Mouse (Mus musculus) liver, embryonic 12.5 days (tissue): Measurements from ENCODE around the gene Kif6. TPM values are rescaled to one million over a fixed set of nuclear protein-coding genes. Genes with fewer than 3 reads are reported as not detected.

ENCODE experiments used
- ATAC-seq: fragments of 200-750 bp; cut with Nextera tagmentation; 2 replicates; pipeline ENCODE4 v1.8.0; 2017; ENCODE audit warnings: moderate number of reproducible peaks, mild to moderate bottlenecking, moderate library complexity
- H3K27ac ChIP-seq: fragments of 300-500 bp; sonication (generic); 2 replicates; pipeline ENCODE4 v1.5.1; 2016; ENCODE audit warnings: mild to moderate bottlenecking
- H3K27me3 ChIP-seq: fragments of 300-500 bp; sonication (generic); replicated peaks from 2 replicates; pipeline ENCODE4 v1.6.1; 2016; ENCODE audit warnings: mild to moderate bottlenecking, moderate library complexity
- H3K36me3 ChIP-seq: fragments of 300-500 bp; sonication (generic); 2 replicates; pipeline ENCODE4 v1.6.1; 2016; ENCODE audit warnings: mild to moderate bottlenecking, moderate library complexity
- H3K4me1 ChIP-seq: fragments of 300-500 bp; sonication (generic); 2 replicates; pipeline ENCODE4 v1.6.1; 2016
- H3K4me2 ChIP-seq: fragments of 300-500 bp; sonication (generic); 2 replicates; pipeline ENCODE4 v1.6.1; 2016; ENCODE audit warnings: mild to moderate bottlenecking, moderate library complexity
- H3K4me3 ChIP-seq: fragments of 300-500 bp; sonication (generic); 2 replicates; pipeline ENCODE4 v1.5.1; 2016; ENCODE audit warnings: mild to moderate bottlenecking, moderate library complexity
- H3K9ac ChIP-seq: fragments of 300-500 bp; sonication (generic); 2 replicates; pipeline ENCODE4 v1.6.1; 2016; ENCODE audit warnings: mild to moderate bottlenecking, moderate library complexity
- H3K9me3 ChIP-seq: fragments of 300-500 bp; sonication (generic); replicated peaks from 2 replicates; pipeline ENCODE4 v1.6.1; 2016; ENCODE audit warnings: mild to moderate bottlenecking, moderate library complexity
- WGBS: fragments of 180-500 bp; shearing (Covaris S2); methylation state at CpG from one replicate; pipeline ENCODE4 v1.1.7; 2016; ENCODE audit not compliant: insufficient replicate concordance; 5-methylcytosine and 5-hydroxymethylcytosine counted together
- polyA plus RNA-seq: library from polyadenylated mRNA; unstranded; fragments of >200 nt; fragmentation: Nextera tagmentation; extraction: Ambion mirVana; gene quantifications from 2 replicates; pipeline ENCODE4 v1.2.1, GENCODE M21; 2016

Gene Kif6
- polyA plus RNA-seq, 1 experiment from 2014 or later: 0.44 TPM

GRCm38 (mm10) chr17:49799168-49799567, 184.2 kb downstream of the Kif6 start:
- Histone ChIP-seq H3K4me1 (no peaks in the 10 kb centered on the region), H3K27me3 (no peaks in the 10 kb centered on the region), H3K9me3 (no peaks in the 10 kb centered on the region), H3K9ac (no peak overlapping the region), H3K27ac (no peak overlapping the region), H3K4me3 (no peak overlapping the region), H3K36me3 (no peaks in the 10 kb centered on the region), H3K4me2 (no peak overlapping the region)
- 58% methylated on average over 5 of the region's 5 CpGs for WGBS
- ATAC-seq: no peak

- Histone ChIP-seq H3K4me3 (no peak overlapping the region), H3K4me1 (no peaks in the 10 kb centered on the region), H3K9me3 (no peaks in the 10 kb centered on the region), H3K27ac (no peak overlapping the region), H3K27me3 (no peaks in the 10 kb centered on the region), H3K9ac (no peak overlapping the region), H3K4me2 (no peak overlapping the region), H3K36me3 (no peaks in the 10 kb centered on the region)
- WGBS: 49% methylated on average over 2 of the region's 2 CpGs
- no peak for ATAC-seq
Observed at GRCm38 (mm10) chr17:49800157-49800556, 185.2 kb downstream of the Kif6 start.

GRCm38 (mm10) chr17:49807461-49807860, 192.5 kb downstream of the Kif6 start:
- no peak for ATAC-seq

GRCm38 (mm10) chr17:49808712-49809343, 193.9 kb downstream of the Kif6 start:
- H3K9ac ChIP-seq: no peak overlapping the region
- H3K9me3 ChIP-seq: no peaks in the 10 kb centered on the region
- no peak overlapping the region for H3K4me3 ChIP-seq
- H3K27me3 ChIP-seq: no peaks in the 10 kb centered on the region
- ATAC-seq: no peak
- no peak overlapping the region for H3K4me2 ChIP-seq
- H3K36me3 ChIP-seq: no peaks in the 10 kb centered on the region
- 61% methylated on average over 6 of the region's 6 CpGs for WGBS
- no peaks in the 10 kb centered on the region for H3K4me1 ChIP-seq
- no peak overlapping the region for H3K27ac ChIP-seq

More at GRCm38 (mm10) chr17:49807461-49807860, 192.5 kb downstream of the Kif6 start:
- no peaks in the 10 kb centered on the region for H3K9me3 ChIP-seq
- 72% methylated on average over 4 of the region's 4 CpGs for WGBS
- H3K9ac ChIP-seq: no peak overlapping the region
- no peaks in the 10 kb centered on the region for H3K36me3 ChIP-seq
- no peaks in the 10 kb centered on the region for H3K27me3 ChIP-seq
- no peak overlapping the region for H3K27ac ChIP-seq
- no peak overlapping the region for H3K4me3 ChIP-seq
- H3K4me1 ChIP-seq: no peaks in the 10 kb centered on the region
- no peak overlapping the region for H3K4me2 ChIP-seq

GRCm38 (mm10) chr17:49813893-49814640, 199.1 kb downstream of the Kif6 start:
- Histone ChIP-seq H3K9me3 (no peaks in the 10 kb centered on the region), H3K9ac (no peak overlapping the region), H3K4me1 (no peaks in the 10 kb centered on the region), H3K27ac (no peak overlapping the region), H3K36me3 (no peaks in the 10 kb centered on the region), H3K4me3 (no peak overlapping the region), H3K4me2 (no peak overlapping the region), H3K27me3 (no peaks in the 10 kb centered on the region)
- WGBS: 76% methylated on average over 5 of the region's 5 CpGs
- ATAC-seq: no peak

GRCm38 (mm10) chr17:49816067-49816565, 201.2 kb downstream of the Kif6 start:
- Histone ChIP-seq H3K4me3 (no peak overlapping the region), H3K9ac (no peak overlapping the region), H3K27me3 (no peaks in the 10 kb centered on the region), H3K4me2 (no peak overlapping the region), H3K27ac (no peak overlapping the region), H3K4me1 (no peaks in the 10 kb centered on the region), H3K9me3 (no peaks in the 10 kb centered on the region), H3K36me3 (no peaks in the 10 kb centered on the region)
- ATAC-seq: no peak
- 34% methylated on average over 5 of the region's 5 CpGs for WGBS

- H3K27me3 ChIP-seq: no peaks in the 10 kb centered on the region
- H3K36me3 ChIP-seq: no peaks in the 10 kb centered on the region
- no peak overlapping the region for H3K4me2 ChIP-seq
- no peak overlapping the region for H3K27ac ChIP-seq
- ATAC-seq: no peak
- no peaks in the 10 kb centered on the region for H3K4me1 ChIP-seq
- no peak overlapping the region for H3K9ac ChIP-seq
- 35% methylated on average over 5 of the region's 5 CpGs for WGBS
- H3K9me3 ChIP-seq: no peaks in the 10 kb centered on the region
- H3K4me3 ChIP-seq: no peak overlapping the region
Observed at GRCm38 (mm10) chr17:49816703-49817102, 201.8 kb downstream of the Kif6 start.

GRCm38 (mm10) chr17:49820203-49820602, 205.3 kb downstream of the Kif6 start:
- Histone ChIP-seq H3K9ac (no peak overlapping the region), H3K4me3 (no peak overlapping the region)
- 76% methylated on average over 4 of the region's 4 CpGs for WGBS

GRCm38 (mm10) chr17:49824142-49824840, 209.4 kb downstream of the Kif6 start:
- H3K4me1 ChIP-seq: no peaks in the 10 kb centered on the region
- no peak overlapping the region for H3K4me3 ChIP-seq
- no peak overlapping the region for H3K27ac ChIP-seq
- WGBS: 29% methylated on average over 6 of the region's 6 CpGs
- no peaks in the 10 kb centered on the region for H3K27me3 ChIP-seq
- ATAC-seq: no peak
- H3K36me3 ChIP-seq: no peaks in the 10 kb centered on the region
- no peak overlapping the region for H3K9ac ChIP-seq
- no peaks in the 10 kb centered on the region for H3K9me3 ChIP-seq
- no peak overlapping the region for H3K4me2 ChIP-seq

More at GRCm38 (mm10) chr17:49820203-49820602, 205.3 kb downstream of the Kif6 start:
- ATAC-seq: no peak
- no peaks in the 10 kb centered on the region for H3K4me1 ChIP-seq
- no peaks in the 10 kb centered on the region for H3K36me3 ChIP-seq
- no peak overlapping the region for H3K27ac ChIP-seq
- H3K9me3 ChIP-seq: no peaks in the 10 kb centered on the region
- no peaks in the 10 kb centered on the region for H3K27me3 ChIP-seq
- no peak overlapping the region for H3K4me2 ChIP-seq

GRCm38 (mm10) chr17:49824841-49825450, 210.0 kb downstream of the Kif6 start:
- Histone ChIP-seq H3K27me3 (no peaks in the 10 kb centered on the region), H3K4me2 (no peak overlapping the region), H3K9ac (no peak overlapping the region), H3K36me3 (no peaks in the 10 kb centered on the region), H3K4me1 (no peaks in the 10 kb centered on the region), H3K9me3 (no peaks in the 10 kb centered on the region), H3K4me3 (no peak overlapping the region), H3K27ac (no peak overlapping the region)
- WGBS: 58% methylated on average over 7 of the region's 7 CpGs
- no peak for ATAC-seq

- H3K27ac ChIP-seq: no peak overlapping the region
- no peak for ATAC-seq
- H3K4me2 ChIP-seq: no peak overlapping the region
- no peaks in the 10 kb centered on the region for H3K36me3 ChIP-seq
- WGBS: 76% methylated on average over 5 of the region's 5 CpGs
- no peaks in the 10 kb centered on the region for H3K4me1 ChIP-seq
- H3K27me3 ChIP-seq: no peaks in the 10 kb centered on the region
- no peaks in the 10 kb centered on the region for H3K9me3 ChIP-seq
- H3K9ac ChIP-seq: no peak overlapping the region
- no peak overlapping the region for H3K4me3 ChIP-seq
Observed at GRCm38 (mm10) chr17:49825831-49826230, 210.9 kb downstream of the Kif6 start.

- 36% methylated on average over 3 of the region's 3 CpGs for WGBS
- ATAC-seq: no peak
- Histone ChIP-seq H3K36me3 (no peaks in the 10 kb centered on the region), H3K27ac (no peak overlapping the region), H3K9me3 (no peaks in the 10 kb centered on the region), H3K9ac (no peak overlapping the region), H3K4me2 (no peak overlapping the region), H3K4me1 (no peaks in the 10 kb centered on the region), H3K27me3 (no peaks in the 10 kb centered on the region), H3K4me3 (no peak overlapping the region)
Observed at GRCm38 (mm10) chr17:49831745-49832144, 216.8 kb downstream of the Kif6 start.
